8 mouse cellular contexts compared by ENCODE assay signal in genomic region chr13:22051523-22051859, GRCm38 (mm10). TPM values are rescaled to one million over a fixed set of nuclear protein-coding genes. Genes with fewer than 3 reads are reported as not detected.
DNase-seq lines count a peak whose midpoint lies in the region; ATAC-seq and TF ChIP-seq lines count a peak whose summit lies in the region.

No protein-coding gene starts in this region.

- WGBS in heart, embryonic 10.5 days, result 13% methylated on average over 5 of the region's 5 CpGs
- 14% methylated on average over 5 of the region's 5 CpGs for WGBS in forebrain, embryonic 15.5 days
- WGBS in liver, embryonic 15.5 days (ENCODE audit: insufficient replicate concordance), result 11% methylated on average over 5 of the region's 5 CpGs

- in situ Hi-C loops in CH12.LX (cut with MboI; ENCODE audit: low pct_ligation_motif_present, low pct_unique_long_range_greater_than_20kb, low sequenced_read_pairs), result no loop called here

- peak overlapping the region; percentile 64 for H3K4me3 ChIP-seq in heart, embryonic 10.5 days
- peak overlapping the region in 2 of 3 experiments; percentile 38 to 60 for H3K4me3 ChIP-seq in CH12.LX (replicated peaks in 1 of 3; ENCODE audit: low read depth in 2 of 3, low read length in 2 of 3, poor library complexity in 1 of 3)
- H3K4me3 ChIP-seq in forebrain, embryonic 15.5 days, result peak overlapping the region; percentile 61
- H3K4me3 ChIP-seq in liver, embryonic 15.5 days (replicated peaks), result peak overlapping the region; percentile 61

- peak overlapping the region; percentile 61 for H3K4me2 ChIP-seq in CH12.LX (ENCODE audit: insufficient read depth, low read depth, poor library complexity, severe bottlenecking)
- peak overlapping the region; percentile 65 for H3K4me2 ChIP-seq in forebrain, embryonic 15.5 days (replicated peaks)
- H3K4me2 ChIP-seq in liver, embryonic 15.5 days, result peak overlapping the region; percentile 88

- H3K36me3 ChIP-seq in heart, embryonic 10.5 days, result no peaks in the 10 kb centered on the region
- no peaks in the 10 kb centered on the region for H3K36me3 ChIP-seq in CH12.LX (replicated peaks in 1 of 2; ENCODE audit: control insufficient read depth in 1 of 2, insufficient read depth in 1 of 2, low read length in 1 of 2)
- H3K36me3 ChIP-seq in forebrain, embryonic 15.5 days, result no peaks in the 10 kb centered on the region
- H3K36me3 ChIP-seq in liver, embryonic 15.5 days (replicated peaks), result no peaks in the 10 kb centered on the region

- no peaks in the 10 kb centered on the region for H3K9me3 ChIP-seq in heart, embryonic 10.5 days
- H3K9me3 ChIP-seq in CH12.LX (replicated peaks; ENCODE audit: low read length), result no peaks in the 10 kb centered on the region
- no peaks in the 10 kb centered on the region for H3K9me3 ChIP-seq in forebrain, embryonic 15.5 days
- H3K9me3 ChIP-seq in liver, embryonic 15.5 days (replicated peaks), result no peaks in the 10 kb centered on the region

- TF ChIP-seq EP300 in CH12.LX (IDR thresholded peaks at IDR 0.05; ENCODE audit: low read length), result no peak

- intact Hi-C loops in heart, postnatal 10 days (cut with DNase I), result loop anchor here (5.0 kb wide), 2 partner anchors 1646 to 1711 kb away; partner anchors contain the start of genes Hist1h1a, Hist1h1t, Hist1h3a and Hist1h4a

- no peak for DNase-seq in heart, embryonic 10.5 days (ENCODE audit: low spot score)
- DNase-seq in heart, postnatal 10 days, result no peak
- DNase-seq in CH12.LX (ENCODE audit: extremely low read depth), result no peak
- DNase-seq in cerebellum, adult 18-20 months, result no peak
- no peak for DNase-seq in cerebellum, postnatal 25 days
- no peak for DNase-seq in kidney, postnatal 4 days

- peak overlapping the region; percentile 52; the same call in 1 of the 2 replicates for H3K9ac ChIP-seq in CH12.LX (ENCODE audit: insufficient read depth, low read depth)
- peak overlapping the region; percentile 66 for H3K9ac ChIP-seq in forebrain, embryonic 15.5 days (replicated peaks)
- H3K9ac ChIP-seq in liver, embryonic 15.5 days, result peak overlapping the region; percentile 54

- H3K79me2 ChIP-seq in CH12.LX (replicated peaks; ENCODE audit: control insufficient read depth, extremely low read depth, insufficient read depth, poor library complexity, severe bottlenecking), result no peaks in the 10 kb centered on the region

- H3K4me1 ChIP-seq in heart, embryonic 10.5 days, result no peaks in the 10 kb centered on the region
- H3K4me1 ChIP-seq in CH12.LX (ENCODE audit: control insufficient read depth in 1 of 2, insufficient read depth in 2 of 2), result peaks cover 0 to 41% of the 10 kb centered on the region in 2 experiments; a peak in 3 of 4 replicates
- peaks cover 9% of the 10 kb centered on the region for H3K4me1 ChIP-seq in forebrain, embryonic 15.5 days
- H3K4me1 ChIP-seq in liver, embryonic 15.5 days (replicated peaks), result peaks cover 33% of the 10 kb centered on the region

- ATAC-seq in forebrain, embryonic 15.5 days (replicated peaks), result peak; percentile 60; the same call in 1 of the 2 replicates
- no peak for ATAC-seq in liver, embryonic 15.5 days (ENCODE audit: insufficient read depth)

- no peak for TF ChIP-seq RAD21 in CH12.LX (IDR thresholded peaks at IDR 0.05; ENCODE audit: low read depth, low read length)

- H3K27ac ChIP-seq in heart, embryonic 10.5 days, result peak overlapping the region; percentile 87
- H3K27ac ChIP-seq in CH12.LX (ENCODE audit: insufficient read depth, low read depth), result no peak overlapping the region
- H3K27ac ChIP-seq in forebrain, embryonic 15.5 days (replicated peaks), result peak overlapping the region; percentile 94
- no peak overlapping the region for H3K27ac ChIP-seq in liver, embryonic 15.5 days (replicated peaks)

- no peak for TF ChIP-seq POLR2A in CH12.LX (IDR thresholded peaks at IDR 0.05; ENCODE audit: low read depth, low read length)

- dilution Hi-C loops in CH12.LX (cut with MboI; ENCODE audit: extremely low pct_ligation_motif_present, extremely low pct_unique_long_range_greater_than_20kb, low sequenced_read_pairs), result no loop called here

- no peak for TF ChIP-seq CTCF in CH12.LX (conservative IDR thresholded peaks at IDR 0.05 in 1 of 2, IDR thresholded peaks at IDR 0.05 in 1 of 2; ENCODE audit: low read depth in 2 of 2, low read length in 2 of 2)

- H3K27me3 ChIP-seq in heart, embryonic 10.5 days (ENCODE audit: insufficient read depth, poor library complexity, severe bottlenecking), result no peaks in the 10 kb centered on the region
- H3K27me3 ChIP-seq in CH12.LX (replicated peaks), result no peaks in the 10 kb centered on the region
- H3K27me3 ChIP-seq in forebrain, embryonic 15.5 days, result no peaks in the 10 kb centered on the region
- H3K27me3 ChIP-seq in liver, embryonic 15.5 days, result no peaks in the 10 kb centered on the region; the same call in 1 of the 2 replicates

TF ChIP-seq in CH12.LX, 34 proteins besides CTCF, POLR2A, EP300 and RAD21:
- no peak for TF ChIP-seq MAFK (IDR thresholded peaks at IDR 0.05; ENCODE audit: insufficient replicate concordance, low read length)
- no peak for TF ChIP-seq GABPA (IDR thresholded peaks at IDR 0.05; ENCODE audit: insufficient replicate concordance, low read depth, low read length)
- no peak for TF ChIP-seq HCFC1 (IDR thresholded peaks at IDR 0.05; ENCODE audit: low read depth, low read length)

RNA-seq across cellular contexts. Expression of gene Hist1h2bj, which starts 8.5 kb away (rescaled TPM):
- polyA plus RNA-seq in heart, embryonic 10.5 days (2016; fragmentation: Nextera tagmentation; extraction: Ambion mirVana), result 8.3 and 12.9 TPM in 2 replicates
- 100 to 1,000 TPM; 116 to 123 TPM for total RNA-seq in heart, postnatal 10 days (2021)
- 1,723 and 1,790 TPM in 2 replicates for total RNA-seq in CH12.LX (2012; rRNA removed)
- total RNA-seq in CH12.LX (2014; rRNA removed), result 23.2 and 23.8 TPM in 2 replicates
- polyA plus RNA-seq in CH12.LX (2012; ENCODE audit: insufficient read length, low read depth), result 0.72 and 2.5 TPM in 2 replicates
- 6.8 and 7.3 TPM in 2 replicates for polyA plus RNA-seq in forebrain, embryonic 15.5 days (2015; fragmentation: Nextera tagmentation; extraction: Ambion mirVana)
- 17.5 and 18.4 TPM in 2 replicates for polyA plus RNA-seq in liver, embryonic 15.5 days (2015; fragmentation: Nextera tagmentation; extraction: Ambion mirVana)

RNA-seq across cellular contexts. Expression of gene Hist1h2ag, which starts 8.7 kb away (rescaled TPM):
- 18.7 and 42.5 TPM in 2 replicates for polyA plus RNA-seq in heart, embryonic 10.5 days (2016; fragmentation: Nextera tagmentation; extraction: Ambion mirVana)
- total RNA-seq in heart, postnatal 10 days (2021), result 100 to 1,000 TPM; 142 to 176 TPM
- total RNA-seq in CH12.LX (2012; rRNA removed) (576 and 708 TPM in 2 replicates), CH12.LX (2014; rRNA removed) (21.8 and 22.0 TPM in 2 replicates)
- 7.3 and 13.0 TPM in 2 replicates for polyA plus RNA-seq in CH12.LX (2012; ENCODE audit: insufficient read length, low read depth)
- polyA plus RNA-seq in forebrain, embryonic 15.5 days (2015; fragmentation: Nextera tagmentation; extraction: Ambion mirVana), result 19.7 and 27.8 TPM in 2 replicates
- polyA plus RNA-seq in liver, embryonic 15.5 days (2015; fragmentation: Nextera tagmentation; extraction: Ambion mirVana), result 13.0 and 22.6 TPM in 2 replicates

RNA-seq across cellular contexts. Expression of gene Hist1h4i, which starts 10.3 kb away (rescaled TPM):
- 10.6 and 21.8 TPM in 2 replicates for polyA plus RNA-seq in heart, embryonic 10.5 days (2016; fragmentation: Nextera tagmentation; extraction: Ambion mirVana)
- 10 to 100 TPM; 70.8 to 71.4 TPM for total RNA-seq in heart, postnatal 10 days (2021)
- total RNA-seq in CH12.LX (2012; rRNA removed) (768 and 812 TPM in 2 replicates), CH12.LX (2014; rRNA removed) (29.9 and 35.7 TPM in 2 replicates)
- polyA plus RNA-seq in CH12.LX (2012; ENCODE audit: insufficient read length, low read depth), result 6.4 TPM in 2 replicates
- polyA plus RNA-seq in forebrain, embryonic 15.5 days (2015; fragmentation: Nextera tagmentation; extraction: Ambion mirVana), result 16.9 and 19.2 TPM in 2 replicates
- polyA plus RNA-seq in liver, embryonic 15.5 days (2015; fragmentation: Nextera tagmentation; extraction: Ambion mirVana), result 40.8 and 42.0 TPM in 2 replicates

RNA-seq across cellular contexts. Expression of gene Hist1h2bk, which starts 15.8 kb away (rescaled TPM):
- 3.1 and 6.4 TPM in 2 replicates for polyA plus RNA-seq in heart, embryonic 10.5 days (2016; fragmentation: Nextera tagmentation; extraction: Ambion mirVana)
- 100 to 1,000 TPM; 213 to 221 TPM for total RNA-seq in heart, postnatal 10 days (2021)
- total RNA-seq in CH12.LX (2012; rRNA removed) (2,586 and 2,636 TPM in 2 replicates), CH12.LX (2014; rRNA removed) (38.2 and 47.2 TPM in 2 replicates)
- polyA plus RNA-seq in CH12.LX (2012; ENCODE audit: insufficient read length, low read depth), result 3.7 and 8.1 TPM in 2 replicates
- 4.5 and 4.6 TPM in 2 replicates for polyA plus RNA-seq in forebrain, embryonic 15.5 days (2015; fragmentation: Nextera tagmentation; extraction: Ambion mirVana)
- 4.4 and 5.4 TPM in 2 replicates for polyA plus RNA-seq in liver, embryonic 15.5 days (2015; fragmentation: Nextera tagmentation; extraction: Ambion mirVana)

RNA-seq across cellular contexts. Expression of gene Hist1h2ah, which starts 16.1 kb away (rescaled TPM):
- polyA plus RNA-seq in heart, embryonic 10.5 days (2016; fragmentation: Nextera tagmentation; extraction: Ambion mirVana), result 3.5 and 4.5 TPM in 2 replicates
- 100 to 1,000 TPM; 181 to 187 TPM for total RNA-seq in heart, postnatal 10 days (2021)
- 628 and 652 TPM in 2 replicates for total RNA-seq in CH12.LX (2012; rRNA removed)
- 4.9 and 8.1 TPM in 2 replicates for total RNA-seq in CH12.LX (2014; rRNA removed)
- polyA plus RNA-seq in CH12.LX (2012; ENCODE audit: insufficient read length, low read depth), result 2.3 and 4.5 TPM in 2 replicates
- 2.5 and 9.8 TPM in 2 replicates for polyA plus RNA-seq in forebrain, embryonic 15.5 days (2015; fragmentation: Nextera tagmentation; extraction: Ambion mirVana)
- 9.5 and 11.4 TPM in 2 replicates for polyA plus RNA-seq in liver, embryonic 15.5 days (2015; fragmentation: Nextera tagmentation; extraction: Ambion mirVana)

Comparison
In these comparisons a context has a peak if more than half of its experiments do, and no peak if none do; other contexts are left out.
1. H3K27ac ChIP-seq: peak in heart, embryonic 10.5 days (single experiment) and forebrain, embryonic 15.5 days (single experiment); none in CH12.LX (single experiment) and liver, embryonic 15.5 days (single experiment).
2. Peak in every context shown above with its lines, with median percentiles within 50 percentile points of each other: H3K4me3 ChIP-seq, H3K4me2 ChIP-seq and H3K9ac ChIP-seq.